Mouse (Mus musculus) ES-Bruce4 (cell line): Measurements from ENCODE around the gene Trim23. TPM values are rescaled to one million over a fixed set of nuclear protein-coding genes. Genes with fewer than 3 reads are reported as not detected.

Experiments used
- H3K27ac ChIP-seq: 2 replicates; pipeline ENCODE4 v1.5.1; 2012; ENCODE audit warnings: low read length, inconsistent platforms; ENCODE audit not compliant: insufficient read depth
- H3K27me3 ChIP-seq: 2 replicates; pipeline ENCODE4 v1.6.1; 2012; ENCODE audit warnings: mild to moderate bottlenecking, low read length, inconsistent platforms; ENCODE audit not compliant: control insufficient read depth, poor library complexity, insufficient read depth, severe bottlenecking
- H3K36me3 ChIP-seq: 2 replicates; pipeline ENCODE4 v1.6.1; 2012; ENCODE audit warnings: inconsistent platforms, mild to moderate bottlenecking, low read length, moderate library complexity; ENCODE audit not compliant: control insufficient read depth, poor library complexity, insufficient read depth, severe bottlenecking
- H3K4me1 ChIP-seq: one replicate; pipeline ENCODE4 v1.8.1; 2011; ENCODE audit warnings: low read length; ENCODE audit not compliant: control insufficient read depth, insufficient read depth
- H3K4me3 ChIP-seq: 2 replicates; pipeline ENCODE4 v1.5.1; 2011; ENCODE audit warnings: low read depth, mild to moderate bottlenecking, low read length
- H3K9ac ChIP-seq: 2 replicates; pipeline ENCODE4 v1.6.1; 2012; ENCODE audit warnings: low read depth, mild to moderate bottlenecking, inconsistent platforms; ENCODE audit not compliant: poor library complexity, severe bottlenecking
- H3K9me3 ChIP-seq: replicated peaks from 2 replicates; pipeline ENCODE4 v1.6.1; 2012; ENCODE audit warnings: mild to moderate bottlenecking, low read length, inconsistent platforms; ENCODE audit not compliant: control insufficient read depth, poor library complexity, insufficient read depth, severe bottlenecking
- CTCF ChIP-seq: IDR thresholded peaks from one replicate; pipeline ENCODE4 v1.8.1; 2011; ENCODE audit warnings: low read depth, low read length
- EP300 ChIP-seq: IDR thresholded peaks from 2 replicates; pipeline ENCODE4 v1.6.1; 2011; ENCODE audit warnings: low read depth, low read length; ENCODE audit not compliant: insufficient read depth
- POLR2A ChIP-seq: IDR thresholded peaks from one replicate; pipeline ENCODE4 v1.8.1; 2011; ENCODE audit warnings: low read length; ENCODE audit not compliant: insufficient read depth
- polyA plus RNA-seq: library from polyadenylated mRNA; stranded (reverse); fragments of >200 nt; gene quantifications from 2 replicates; pipeline ENCODE4 v1.2.4, GENCODE M21; 2011; ENCODE audit warnings: low read depth; ENCODE audit not compliant: missing spikeins, insufficient read depth, insufficient read length

The Trim23 gene
- polyA plus RNA-seq, 1 experiment = 26.8 TPM

DNA sequence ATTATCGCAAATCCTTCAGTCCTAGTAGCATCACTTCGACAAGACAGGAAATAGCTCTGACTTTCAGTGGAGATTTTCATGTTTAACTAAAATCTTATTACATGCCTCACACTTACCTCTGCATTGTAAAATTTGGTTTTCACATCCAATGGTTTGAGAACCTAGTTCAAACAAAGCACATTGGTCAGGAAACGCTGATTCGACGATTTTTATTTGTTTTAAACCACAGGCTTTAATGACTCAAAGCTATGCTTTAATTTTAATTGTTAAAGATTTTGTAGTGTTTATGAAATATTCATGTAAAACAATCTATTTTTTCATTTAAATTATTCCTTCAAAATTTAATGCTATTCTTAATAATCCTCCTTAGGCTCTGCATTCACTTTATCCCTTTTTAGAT lies 24.4 kb upstream of the Trim23 start:
- Histone ChIP-seq H3K36me3 (peaks cover 22% of the 10 kb centered on the region), H3K4me1 (no peaks in the 10 kb centered on the region)
- TF ChIP-seq CTCF (no peak), POLR2A (no peak), EP300 (no peak)

DNA sequence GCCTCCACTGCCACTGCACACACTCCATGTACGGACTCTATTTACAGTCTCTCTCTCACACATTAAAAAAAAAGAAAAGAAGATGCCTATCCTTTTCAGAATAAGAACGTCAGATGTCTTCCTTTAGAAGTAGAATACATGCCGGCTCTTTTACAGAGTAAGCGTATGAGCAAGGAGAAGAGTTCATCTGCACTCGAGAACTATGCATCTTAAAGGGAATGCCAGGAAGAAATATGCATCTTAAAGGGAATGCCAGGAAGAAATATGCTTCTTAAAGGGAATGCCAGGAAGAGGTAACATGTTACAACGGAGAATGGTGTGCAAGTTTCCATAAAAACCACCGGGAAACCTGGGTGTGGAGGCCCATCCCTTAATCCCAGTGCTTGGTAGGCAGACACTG lies 23.5 kb upstream of the Trim23 start:
- H3K4me3 ChIP-seq = no peak overlapping the region
- no peaks in the 10 kb centered on the region for H3K4me1 ChIP-seq
- no peak overlapping the region for H3K9ac ChIP-seq
- H3K9me3 ChIP-seq = no peaks in the 10 kb centered on the region
- no peak for TF ChIP-seq POLR2A
- no peak for TF ChIP-seq EP300
- no peak for TF ChIP-seq CTCF
- peaks cover 26% of the 10 kb centered on the region for H3K36me3 ChIP-seq
- H3K27me3 ChIP-seq = no peaks in the 10 kb centered on the region
- H3K27ac ChIP-seq = no peak overlapping the region

More for the DNA sequence above, 24.4 kb upstream of the Trim23 start:
- Histone ChIP-seq H3K27me3 (no peaks in the 10 kb centered on the region), H3K9ac (no peak overlapping the region), H3K4me3 (no peak overlapping the region), H3K9me3 (no peaks in the 10 kb centered on the region), H3K27ac (no peak overlapping the region)

DNA sequence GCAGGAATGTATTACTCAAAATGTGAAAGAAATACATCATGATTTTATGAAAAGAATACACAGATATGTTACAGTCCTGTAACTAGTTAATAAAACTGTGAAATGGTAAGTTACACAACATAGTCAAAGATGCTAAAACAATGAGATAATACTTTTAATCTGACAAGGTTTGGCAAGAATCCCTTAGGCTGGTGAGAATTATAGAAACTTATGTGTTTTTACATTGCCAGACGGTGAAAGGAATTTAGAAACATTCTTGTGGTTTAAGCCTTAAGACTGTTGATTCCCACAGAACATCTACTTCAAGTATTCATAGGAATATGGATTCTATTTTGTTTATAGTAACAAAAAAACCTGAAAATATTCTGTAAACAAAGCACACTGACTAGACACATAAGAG lies 22.9 kb upstream of the Trim23 start:
- H3K9ac ChIP-seq = no peak overlapping the region
- no peaks in the 10 kb centered on the region for H3K9me3 ChIP-seq
- no peak overlapping the region for H3K4me3 ChIP-seq
- no peaks in the 10 kb centered on the region for H3K4me1 ChIP-seq
- TF ChIP-seq CTCF (no peak), POLR2A (no peak), EP300 (no peak)
- no peaks in the 10 kb centered on the region for H3K27me3 ChIP-seq
- H3K36me3 ChIP-seq = peaks cover 27% of the 10 kb centered on the region
- H3K27ac ChIP-seq = no peak overlapping the region

DNA sequence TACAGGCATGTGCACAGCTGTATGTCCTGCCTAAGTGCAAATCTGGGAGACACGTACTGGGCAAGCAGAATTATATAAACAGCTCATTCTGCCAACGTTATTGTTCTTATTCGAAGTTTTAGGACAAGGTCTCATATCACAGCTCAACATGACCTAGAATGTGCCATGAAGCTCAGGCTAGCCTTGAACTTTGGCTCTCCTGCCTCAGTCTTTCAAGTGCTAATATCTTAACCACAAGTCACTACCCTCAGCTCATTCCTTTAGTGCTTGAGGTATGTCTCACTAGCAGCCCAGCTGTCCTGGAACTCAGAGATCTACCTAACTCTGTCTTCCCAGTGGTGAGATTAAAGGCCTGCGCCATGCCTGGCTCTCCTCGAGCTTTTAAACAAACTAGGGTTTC lies 6.9 kb upstream of the Trim23 start:
- no peaks in the 10 kb centered on the region for H3K9me3 ChIP-seq
- H3K27me3 ChIP-seq = no peaks in the 10 kb centered on the region
- no peaks in the 10 kb centered on the region for H3K4me1 ChIP-seq
- no peak overlapping the region for H3K9ac ChIP-seq
- H3K27ac ChIP-seq = no peak overlapping the region
- TF ChIP-seq POLR2A (no peak), EP300 (no peak), CTCF (no peak)
- no peak overlapping the region for H3K4me3 ChIP-seq
- peaks cover 19% of the 10 kb centered on the region for H3K36me3 ChIP-seq

DNA sequence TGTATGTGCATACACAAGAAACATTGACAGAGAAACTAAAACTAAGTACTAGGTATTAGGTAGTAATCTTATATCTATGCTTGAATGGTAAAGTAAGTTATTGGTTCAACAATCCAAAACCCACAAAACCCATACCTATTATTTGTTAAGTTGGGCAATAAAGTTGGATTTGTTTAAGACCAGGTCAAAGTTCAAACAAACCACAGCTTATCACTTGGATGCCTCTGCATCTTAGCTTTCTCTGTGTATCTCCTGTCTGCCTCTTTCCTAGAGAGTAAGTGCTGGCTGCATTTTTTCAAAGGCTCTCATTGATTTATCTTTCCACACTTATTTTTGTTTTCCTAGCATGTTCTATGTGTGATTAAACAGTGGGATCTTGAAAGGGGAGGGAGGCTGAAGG lies 6.1 kb upstream of the Trim23 start:
- Histone ChIP-seq H3K9me3 (no peaks in the 10 kb centered on the region), H3K9ac (no peak overlapping the region), H3K27ac (no peak overlapping the region), H3K27me3 (no peaks in the 10 kb centered on the region), H3K36me3 (peaks cover 12% of the 10 kb centered on the region), H3K4me1 (no peaks in the 10 kb centered on the region), H3K4me3 (no peak overlapping the region)
- TF ChIP-seq POLR2A (no peak), CTCF (no peak), EP300 (no peak)

DNA sequence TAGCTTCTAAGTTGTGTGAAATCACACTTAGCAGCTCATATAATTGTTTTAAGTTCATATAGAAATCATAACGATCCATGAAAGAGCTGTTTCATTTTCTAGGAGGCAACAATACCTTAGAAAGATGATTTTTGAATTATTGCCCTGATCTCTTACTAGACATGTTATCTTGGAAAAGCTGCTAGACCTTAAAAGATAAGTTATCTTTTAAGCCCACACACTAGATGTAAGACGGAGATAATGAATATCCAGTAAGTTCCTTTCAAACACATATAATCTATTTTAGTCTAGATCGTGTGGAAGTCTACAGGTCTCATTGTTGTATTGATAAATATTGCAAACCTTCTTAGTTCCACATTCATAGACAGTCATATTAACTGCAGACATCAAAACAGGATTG lies 1.7 kb upstream of the Trim23 start:
- Histone ChIP-seq H3K9ac (0 out of 2 replicates have a peak overlapping the region, but pooled peaks have one; percentile 39), H3K4me3 (peak overlapping the region; percentile 28), H3K36me3 (peaks cover 5% of the 10 kb centered on the region), H3K27me3 (no peaks in the 10 kb centered on the region), H3K4me1 (no peaks in the 10 kb centered on the region), H3K9me3 (no peaks in the 10 kb centered on the region), H3K27ac (no peak overlapping the region)
- TF ChIP-seq EP300 = no peak
- no peak for TF ChIP-seq CTCF
- no peak for TF ChIP-seq POLR2A
